Mouse (Mus musculus) MEL (cell line): Measurements from ENCODE around the gene Dppa2. TPM values are rescaled to one million over a fixed set of nuclear protein-coding genes. Genes with fewer than 3 reads are reported as not detected.

Experiments
- DNase-seq: peaks from one replicate; pipeline ENCODE4 v3.0.0; 2011; ENCODE audit warnings: low read depth, low spot score
- H3K27ac ChIP-seq: 2 replicates; pipeline ENCODE4 v1.5.1; 2012; ENCODE audit warnings: low read depth, mild to moderate bottlenecking, control low read depth, low read length, moderate library complexity; ENCODE audit not compliant: control insufficient read depth
- H3K27me3 ChIP-seq, 2 experiments: fragments of 150-350 bp in 1 of 2; sonication (generic) in 1 of 2; 2 replicates each; pipeline ENCODE4 v1.6.1; 2012; ENCODE audit warnings: low read length in 2 of 2, mild to moderate bottlenecking in 2 of 2, improper control_type of control experiment in 1 of 2, moderate library complexity in 1 of 2; ENCODE audit not compliant: insufficient read depth in 2 of 2, control insufficient read depth in 1 of 2
- H3K36me3 ChIP-seq, 2 experiments: 2 replicates each; pipeline ENCODE4 v1.6.1; 2012 to 2014; ENCODE audit warnings: low read length in 2 of 2, improper control_type of control experiment in 1 of 2, inconsistent platforms in 1 of 2, mild to moderate bottlenecking in 1 of 2; ENCODE audit not compliant: insufficient read depth in 2 of 2, control insufficient read depth in 1 of 2
- H3K4me1 ChIP-seq, 2 experiments: fragments of 150-350 bp in 1 of 2; sonication (generic) in 1 of 2; 2 replicates each; pipeline ENCODE4 v1.6.1; 2012; ENCODE audit warnings: low read length in 2 of 2, improper control_type of control experiment in 1 of 2, mild to moderate bottlenecking in 1 of 2; ENCODE audit not compliant: insufficient read depth in 2 of 2, control insufficient read depth in 1 of 2
- H3K4me3 ChIP-seq, 2 experiments: fragments of 150-350 bp in 1 of 2; sonication (generic) in 1 of 2; 2 replicates each; pipeline ENCODE4 v1.5.1; 2012; ENCODE audit warnings: low read depth in 2 of 2, low read length in 2 of 2, mild to moderate bottlenecking in 2 of 2, moderate library complexity in 2 of 2, control low read depth in 1 of 2, improper control_type of control experiment in 1 of 2; ENCODE audit not compliant: control insufficient read depth in 1 of 2, insufficient read depth in 1 of 2
- H3K79me2 ChIP-seq: 2 replicates; pipeline ENCODE4 v1.6.1; 2012; ENCODE audit warnings: mild to moderate bottlenecking, low read length, moderate library complexity; ENCODE audit not compliant: control insufficient read depth, poor library complexity, insufficient read depth
- H3K9ac ChIP-seq: 2 replicates; pipeline ENCODE4 v1.6.1; 2012; ENCODE audit warnings: low read depth, mild to moderate bottlenecking, control low read depth, low read length, moderate library complexity; ENCODE audit not compliant: control insufficient read depth, poor library complexity, severe bottlenecking
- H3K9me3 ChIP-seq: fragments of 150-350 bp; sonication (generic); replicated peaks from 2 replicates; pipeline ENCODE4 v1.6.1; 2012; ENCODE audit warnings: mild to moderate bottlenecking, low read length, improper control_type of control experiment, moderate library complexity; ENCODE audit not compliant: insufficient read depth
- CTCF ChIP-seq, 3 experiments: IDR thresholded peaks in 2 of 3; conservative IDR thresholded peaks in 1 of 3; 2 replicates each; pipeline ENCODE4 v1.5.1; 2011 to 2012; ENCODE audit warnings: low read length in 3 of 3, low read depth in 2 of 3, mild to moderate bottlenecking in 2 of 3, improper control_type of control experiment in 1 of 3, inconsistent platforms in 1 of 3, mixed read lengths in 1 of 3, moderate library complexity in 1 of 3; ENCODE audit not compliant: control insufficient read depth in 1 of 3, insufficient read depth in 1 of 3, poor library complexity in 1 of 3, severe bottlenecking in 1 of 3
- E2F4 ChIP-seq: IDR thresholded peaks from 2 replicates; pipeline ENCODE4 v1.6.1; 2011; ENCODE audit warnings: low read depth, low read length, improper control_type of control experiment, borderline replicate concordance
- EP300 ChIP-seq, 2 experiments: IDR thresholded peaks; 2 replicates each; pipeline ENCODE4 v1.6.1; 2011; ENCODE audit warnings: improper control_type of control experiment in 2 of 2, low read length in 2 of 2, low read depth in 1 of 2, mild to moderate bottlenecking in 1 of 2
- GABPA ChIP-seq: IDR thresholded peaks from 2 replicates; pipeline ENCODE4 v1.6.1; 2012; ENCODE audit warnings: low read depth, mild to moderate bottlenecking, inconsistent platforms, low read length, improper control_type of control experiment, moderate library complexity
- GATA1 ChIP-seq: IDR thresholded peaks from 2 replicates; pipeline ENCODE4 v1.6.1; 2011; ENCODE audit warnings: low read depth, low read length, improper control_type of control experiment
- HCFC1 ChIP-seq: IDR thresholded peaks from 2 replicates; pipeline ENCODE4 v1.6.1; 2012; ENCODE audit warnings: low read depth, mild to moderate bottlenecking, inconsistent platforms, low read length, improper control_type of control experiment, moderate library complexity
- KAT2A ChIP-seq: conservative IDR thresholded peaks from 2 replicates; pipeline ENCODE4 v1.6.1; 2012; ENCODE audit warnings: low read depth, low read length, improper control_type of control experiment, inconsistent platforms
- MAFK ChIP-seq: IDR thresholded peaks from 2 replicates; pipeline ENCODE4 v1.6.1; 2011; ENCODE audit warnings: low read depth, mild to moderate bottlenecking, low read length, improper control_type of control experiment, borderline replicate concordance
- MAX ChIP-seq: IDR thresholded peaks from 2 replicates; pipeline ENCODE4 v1.6.1; 2011; ENCODE audit warnings: low read length, improper control_type of control experiment
- MYC ChIP-seq: IDR thresholded peaks from 2 replicates; pipeline ENCODE4 v1.6.1; 2011; ENCODE audit warnings: low read depth, mild to moderate bottlenecking, low read length, improper control_type of control experiment, moderate library complexity
- POLR2AphosphoS2 ChIP-seq: IDR thresholded peaks from 2 replicates; pipeline ENCODE4 v1.6.1; 2011; ENCODE audit warnings: low read length, improper control_type of control experiment
- POLR2AphosphoS5 ChIP-seq: IDR thresholded peaks from 2 replicates; pipeline ENCODE4 v1.6.1; 2012; ENCODE audit warnings: low read depth, borderline replicate concordance, mild to moderate bottlenecking, inconsistent platforms, low read length, moderate library complexity, mixed read lengths
- RAD21 ChIP-seq: IDR thresholded peaks from 2 replicates; pipeline ENCODE4 v1.6.1; 2011; ENCODE audit warnings: mild to moderate bottlenecking, low read depth, low read length, improper control_type of control experiment
- RCOR1 ChIP-seq: IDR thresholded peaks from 2 replicates; pipeline ENCODE4 v1.6.1; 2012; ENCODE audit warnings: low read depth, mild to moderate bottlenecking, inconsistent platforms, low read length, improper control_type of control experiment
- TAL1 ChIP-seq: IDR thresholded peaks from 2 replicates; pipeline ENCODE4 v1.6.1; 2012; ENCODE audit warnings: mild to moderate bottlenecking, inconsistent platforms, low read length, moderate library complexity, mixed read lengths
- TBP ChIP-seq: IDR thresholded peaks from 2 replicates; pipeline ENCODE4 v1.8.0; 2011; ENCODE audit warnings: low read depth, low read length, improper control_type of control experiment
- USF1 ChIP-seq: IDR thresholded peaks from 2 replicates; pipeline ENCODE4 v1.6.1; 2014; ENCODE audit warnings: low read depth, mild to moderate bottlenecking, inconsistent platforms, low read length, improper control_type of control experiment, moderate library complexity
- USF2 ChIP-seq, 2 experiments: IDR thresholded peaks; 2 replicates each; pipeline ENCODE4 v1.6.1; 2011 to 2012; ENCODE audit warnings: improper control_type of control experiment in 2 of 2, low read length in 2 of 2, borderline replicate concordance in 1 of 2, inconsistent platforms in 1 of 2, low read depth in 1 of 2, mild to moderate bottlenecking in 1 of 2; ENCODE audit not compliant: insufficient read depth in 1 of 2
- ZC3H11A ChIP-seq: IDR thresholded peaks from 2 replicates; pipeline ENCODE4 v1.6.1; 2012; ENCODE audit warnings: low read depth, mild to moderate bottlenecking, inconsistent platforms, low read length, improper control_type of control experiment
- polyA plus RNA-seq, 2 experiments: library from polyadenylated mRNA; stranded (reverse) in 1 of 2; unstranded in 1 of 2; fragments of >175 nt in 1 of 2; fragments of >200 nt in 1 of 2; gene quantifications; 2 replicates each; pipeline versions ENCODE4 v1.2.1 to v1.2.4; 2012; ENCODE audit warnings: low replicate concordance in 2 of 2, low read depth in 1 of 2; ENCODE audit not compliant: insufficient read length in 2 of 2, insufficient read depth in 1 of 2, missing spikeins in 1 of 2
- total RNA-seq: library from RNA; depleted of rRNA; stranded (reverse); fragments of 300-350 nt; gene quantifications from 2 replicates; pipeline ENCODE4 v1.2.3, GENCODE M21; 2012

Dppa2 gene
- total and polyA plus RNA-seq, 3 experiments = 0.18 TPM; not detected in 2

GRCm38 (mm10) chr16:48282801-48283200 is 20.9 kb upstream of the Dppa2 start:
- no peak for DNase-seq
- no peaks in the 10 kb centered on the region for H3K36me3 ChIP-seq
- no peak overlapping the region for H3K27ac ChIP-seq
- TF ChIP-seq POLR2AphosphoS2 = no peak
- TF ChIP-seq USF1 = no peak
- no peak for TF ChIP-seq RCOR1
- TF ChIP-seq MAX = no peak
- no peak for TF ChIP-seq USF2 (IDR thresholded peaks at IDR 0.05; ENCODE audit: borderline replicate concordance in 1 of 2, insufficient read depth in 1 of 2, low read depth in 1 of 2, low read length in 2 of 2)
- no peak for TF ChIP-seq GATA1
- TF ChIP-seq CTCF (IDR thresholded peaks at IDR 0.05 in 2 of 3, conservative IDR thresholded peaks at IDR 0.05 in 1 of 3; ENCODE audit: control insufficient read depth in 1 of 3, insufficient read depth in 1 of 3, low read depth in 2 of 3, low read length in 3 of 3, poor library complexity in 1 of 3, severe bottlenecking in 1 of 3) = no peak
- TF ChIP-seq HCFC1 = no peak
- TF ChIP-seq TAL1 = no peak
- no peak for TF ChIP-seq TBP
- TF ChIP-seq MAFK = no peak
- TF ChIP-seq RAD21 = no peak
- TF ChIP-seq POLR2AphosphoS5 = no peak
- TF ChIP-seq GABPA = no peak
- no peak for TF ChIP-seq ZC3H11A
- no peak for TF ChIP-seq E2F4
- TF ChIP-seq KAT2A = no peak
- no peak for TF ChIP-seq EP300 (IDR thresholded peaks at IDR 0.05; ENCODE audit: low read depth in 1 of 2, low read length in 2 of 2)
- TF ChIP-seq, all 39 proteins: peak for 0
- H3K9ac ChIP-seq = no peak overlapping the region
- H3K9me3 ChIP-seq = no peaks in the 10 kb centered on the region
- H3K4me3 ChIP-seq = no peak overlapping the region
- no peaks in the 10 kb centered on the region for H3K27me3 ChIP-seq
- no peaks in the 10 kb centered on the region for H3K79me2 ChIP-seq
- no peaks in the 10 kb centered on the region for H3K4me1 ChIP-seq

GRCm38 (mm10) chr16:48283517-48283916 is 20.2 kb upstream of the Dppa2 start, which contains the start of gene Dppa4:
TSS of gene Dppa4 (plus strand) at chr16:48283733.
- H3K36me3 ChIP-seq = no peaks in the 10 kb centered on the region
- DNase-seq = no peak
- H3K27ac ChIP-seq = no peak within 1 kb of the TSS
- no peak within 1 kb of the TSS for H3K9ac ChIP-seq
- no peak within 1 kb of the TSS for H3K4me3 ChIP-seq
- H3K79me2 ChIP-seq = no peaks in the 10 kb centered on the region
- no peaks in the 10 kb centered on the region for H3K27me3 ChIP-seq
- H3K4me1 ChIP-seq = no peaks in the 10 kb centered on the region
- no peaks in the 10 kb centered on the region for H3K9me3 ChIP-seq
- TF ChIP-seq MYC = no peak
- no peak for TF ChIP-seq POLR2AphosphoS2
- no peak for TF ChIP-seq ZC3H11A
